Mouse (Mus musculus) liver, embryonic 11.5 days (tissue): ENCODE measurements around the gene Elof1. TPM values are rescaled to one million over a fixed set of nuclear protein-coding genes. Genes with fewer than 3 reads are reported as not detected.
"Not testable (repeated sequence)": the region's sequence is repeated elsewhere in the genome, so short reads cannot be mapped to it uniquely, and the experiment has no call there.

Experiments
- ATAC-seq: fragments of 200-750 bp; cut with Nextera tagmentation; replicated peaks from 2 replicates; pipeline ENCODE4 v1.8.0; 2017; ENCODE audit warnings: moderate number of reproducible peaks, mild to moderate bottlenecking, moderate TSS enrichment, moderate library complexity; ENCODE audit not compliant: low FRiP score
- DNase-seq: peaks from one replicate; pipeline ENCODE4 v3.0.0-alpha.2; 2017; ENCODE audit warnings: low spot score
- H3K27ac ChIP-seq: fragments of 300-500 bp; sonication (generic); 2 replicates; pipeline ENCODE4 v1.5.1; 2014; ENCODE audit warnings: mild to moderate bottlenecking, low read depth, low read length, control low read depth
- H3K27me3 ChIP-seq: fragments of 300-500 bp; sonication (generic); replicated peaks from 2 replicates; pipeline ENCODE4 v1.6.1; 2014; ENCODE audit warnings: low read length, mixed read lengths; ENCODE audit not compliant: control insufficient read depth, insufficient read depth
- H3K36me3 ChIP-seq: fragments of 300-500 bp; sonication (generic); 2 replicates; pipeline ENCODE4 v1.6.1; 2014; ENCODE audit warnings: mild to moderate bottlenecking, low read length, moderate library complexity, mixed read lengths; ENCODE audit not compliant: control insufficient read depth, insufficient read depth
- H3K4me1 ChIP-seq: fragments of 300-500 bp; sonication (generic); replicated peaks from 2 replicates; pipeline ENCODE4 v1.6.1; 2014; ENCODE audit warnings: low read length, mixed read lengths; ENCODE audit not compliant: control insufficient read depth, insufficient read depth
- H3K4me2 ChIP-seq: fragments of 300-500 bp; sonication (generic); 2 replicates; pipeline ENCODE4 v1.6.1; 2014; ENCODE audit warnings: mild to moderate bottlenecking, control low read depth, moderate library complexity
- H3K4me3 ChIP-seq: fragments of 300-500 bp; sonication (generic); 2 replicates; pipeline ENCODE4 v1.5.1; 2014; ENCODE audit warnings: low read depth, low read length, control low read depth
- H3K9ac ChIP-seq: fragments of 300-500 bp; sonication (generic); 2 replicates; pipeline ENCODE4 v1.6.1; 2014; ENCODE audit warnings: low read depth, low read length, control low read depth
- H3K9me3 ChIP-seq: fragments of 300-500 bp; sonication (generic); 2 replicates; pipeline ENCODE4 v1.6.1; 2016; ENCODE audit warnings: low read length, inconsistent platforms, mixed read lengths; ENCODE audit not compliant: control insufficient read depth
- WGBS: fragments of 180-500 bp; shearing (Covaris S2); extraction: QIAGEN DNeasy Blood & Tissue Kit; methylation state at CpG from one replicate; pipeline ENCODE4 v1.1.7; 2014; 5-methylcytosine and 5-hydroxymethylcytosine counted together
- polyA plus RNA-seq: library from polyadenylated mRNA; unstranded; fragments of >200 nt; fragmentation: Nextera tagmentation; extraction: Ambion mirVana; gene quantifications from 2 replicates; pipeline ENCODE4 v1.2.1, GENCODE M21; 2014

The Elof1 gene
- polyA plus RNA-seq, 1 experiment from 2014 or later = 169 TPM

DNA sequence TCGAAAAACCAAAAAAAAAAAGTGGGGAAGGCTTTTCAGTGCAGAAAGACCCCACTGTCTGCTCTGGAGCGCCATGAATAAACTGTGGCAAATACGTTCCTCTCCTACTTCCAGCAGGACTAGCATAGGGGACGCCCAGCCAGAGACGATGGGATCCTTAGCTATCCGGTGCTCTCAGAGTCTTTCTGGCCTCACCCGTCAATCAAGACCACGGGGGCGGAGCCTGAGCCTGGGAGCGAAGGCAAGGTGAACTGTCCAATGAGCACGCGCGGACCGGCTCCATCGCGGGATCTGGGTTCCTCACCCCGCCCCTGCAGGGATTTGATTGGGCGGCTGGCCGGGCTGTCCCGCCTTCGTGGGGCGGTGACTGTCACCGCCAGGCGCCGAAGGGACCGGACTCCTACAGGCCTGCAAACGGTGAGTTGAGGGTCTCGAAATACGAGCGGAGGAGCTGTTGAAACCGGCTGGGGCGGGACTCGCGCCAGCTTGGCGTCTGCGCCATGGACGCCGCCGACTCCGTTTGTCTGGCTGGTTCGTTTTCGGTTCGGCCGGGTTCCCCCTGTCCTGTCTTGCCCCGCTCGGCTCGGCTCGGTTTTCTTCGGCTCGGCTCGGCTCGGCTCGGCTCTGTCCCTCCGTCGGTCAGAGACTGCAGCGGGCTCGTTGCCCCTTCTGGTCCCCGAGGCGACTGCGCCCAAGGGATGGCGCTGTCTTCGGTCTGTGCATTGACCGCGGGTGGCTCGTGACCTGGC, 39.7 kb upstream of the Elof1 start, which contains the start of gene Pigyl:
Gene Pigyl (plus strand): TSS at position 350 of the 749 bp plus-strand sequence.
- peak; percentile 98 for ATAC-seq
- Histone ChIP-seq H3K4me1 (peaks cover 13% of the 10 kb centered on the region), H3K4me3 (peak within 1 kb of the TSS; percentile 70), H3K4me2 (peak within 1 kb of the TSS; percentile 93), H3K9me3 (peaks cover 3% of the 10 kb centered on the region; the same call in 1 of the 2 replicates), H3K36me3 (no peaks in the 10 kb centered on the region), H3K9ac (peak within 1 kb of the TSS; percentile 84), H3K27me3 (no peaks in the 10 kb centered on the region; the same call in 1 of the 2 replicates), H3K27ac (peak within 1 kb of the TSS; percentile 56)
- WGBS = under 1% methylated on average over 65 of the region's 65 CpGs
- peak; percentile 98 for DNase-seq

DNA sequence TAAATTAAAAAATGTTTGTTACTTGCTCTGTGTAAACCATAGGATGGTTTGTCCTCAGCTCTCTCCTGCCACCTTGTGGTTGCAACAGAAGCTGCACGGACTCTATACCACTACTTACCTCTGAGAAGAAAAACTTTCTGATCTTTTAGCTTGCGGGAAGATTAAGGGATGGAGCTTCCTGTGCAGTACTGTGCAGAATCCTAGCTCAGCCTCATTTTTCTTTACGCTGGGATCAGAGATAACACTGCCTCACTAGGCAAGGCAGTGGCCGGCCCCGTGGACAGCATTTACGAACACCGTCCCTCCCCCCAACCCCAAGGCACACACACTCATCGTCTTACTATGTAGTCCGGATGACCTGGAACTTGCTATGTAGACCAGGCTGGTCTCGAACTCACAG, 38.6 kb upstream of the Elof1 start:
- Histone ChIP-seq H3K4me3 (peak overlapping the region; percentile 21; the same call in 1 of the 2 replicates), H3K27me3 (no peaks in the 10 kb centered on the region; the same call in 1 of the 2 replicates), H3K27ac (no peak overlapping the region), H3K4me2 (peak overlapping the region; percentile 93), H3K36me3 (no peaks in the 10 kb centered on the region), H3K4me1 (peaks cover 13% of the 10 kb centered on the region), H3K9me3 (peaks cover 3% of the 10 kb centered on the region; the same call in 1 of the 2 replicates), H3K9ac (no peak overlapping the region)
- whole genome bisulfite sequencing = 14% methylated on average over 10 of the region's 10 CpGs
- DNase-seq = no peak
- ATAC-seq = peak; percentile 30; the same call in 1 of the 2 replicates

DNA sequence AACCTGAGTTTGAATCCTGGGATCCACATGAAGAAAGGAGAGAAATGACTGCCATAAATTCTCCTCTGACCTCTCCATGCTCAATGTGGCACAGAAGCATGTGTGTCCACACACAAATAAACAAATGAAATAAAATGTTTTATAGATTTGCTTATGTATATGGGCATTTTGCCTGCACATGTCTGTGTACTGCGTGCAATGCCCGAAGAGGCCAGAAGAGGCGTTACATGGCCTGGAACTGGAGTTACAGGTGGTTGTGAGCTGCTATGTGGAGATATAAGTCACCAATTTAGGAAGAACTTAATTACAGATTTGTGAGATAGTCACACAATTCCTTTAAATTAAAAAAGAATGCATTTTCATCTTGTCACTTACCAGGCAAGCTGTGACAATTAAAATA, 36.8 kb upstream of the Elof1 start:
- no peaks in the 10 kb centered on the region for H3K36me3 ChIP-seq
- peaks cover 3% of the 10 kb centered on the region; the same call in 1 of the 2 replicates for H3K9me3 ChIP-seq
- no peak overlapping the region for H3K4me3 ChIP-seq
- H3K9ac ChIP-seq = no peak overlapping the region
- DNase-seq (no peak), ATAC-seq (no peak)
- H3K4me1 ChIP-seq = peaks cover 13% of the 10 kb centered on the region
- H3K27ac ChIP-seq = no peak overlapping the region
- H3K27me3 ChIP-seq = no peaks in the 10 kb centered on the region; the same call in 1 of the 2 replicates
- WGBS = 89% methylated on average over 3 of the region's 3 CpGs
- H3K4me2 ChIP-seq = no peak overlapping the region

DNA sequence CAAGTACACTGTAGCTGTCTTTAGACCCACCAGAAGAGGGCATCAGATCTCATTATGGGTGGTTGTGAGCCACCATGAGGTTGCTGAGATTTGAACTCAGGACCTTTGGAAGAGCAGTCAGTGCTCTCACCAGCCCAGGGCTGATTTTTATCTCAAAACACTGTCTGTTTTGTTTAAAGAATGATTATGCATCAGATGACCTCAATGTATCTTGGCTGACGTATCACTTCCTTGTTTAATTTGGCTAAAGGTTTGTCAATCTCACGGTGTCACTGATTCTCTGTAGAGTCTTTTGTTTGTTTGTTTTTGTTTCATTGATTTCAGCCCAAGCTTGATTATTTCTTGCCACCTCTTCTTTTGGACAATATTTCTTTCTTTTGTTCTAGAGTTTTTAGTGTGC, 34.0 kb upstream of the Elof1 start:
- WGBS = 80% methylated on average over 2 of the region's 2 CpGs
- ATAC-seq = no peak
- Histone ChIP-seq H3K27me3 (no peaks in the 10 kb centered on the region), H3K9ac (no peak overlapping the region), H3K27ac (no peak overlapping the region), H3K4me3 (no peak overlapping the region), H3K36me3 (no peaks in the 10 kb centered on the region), H3K4me1 (peaks cover 2% of the 10 kb centered on the region; the same call in 1 of the 2 replicates), H3K4me2 (no peak overlapping the region), H3K9me3 (peaks cover 3% of the 10 kb centered on the region; the same call in 1 of the 2 replicates)
- no peak for DNase-seq

DNA sequence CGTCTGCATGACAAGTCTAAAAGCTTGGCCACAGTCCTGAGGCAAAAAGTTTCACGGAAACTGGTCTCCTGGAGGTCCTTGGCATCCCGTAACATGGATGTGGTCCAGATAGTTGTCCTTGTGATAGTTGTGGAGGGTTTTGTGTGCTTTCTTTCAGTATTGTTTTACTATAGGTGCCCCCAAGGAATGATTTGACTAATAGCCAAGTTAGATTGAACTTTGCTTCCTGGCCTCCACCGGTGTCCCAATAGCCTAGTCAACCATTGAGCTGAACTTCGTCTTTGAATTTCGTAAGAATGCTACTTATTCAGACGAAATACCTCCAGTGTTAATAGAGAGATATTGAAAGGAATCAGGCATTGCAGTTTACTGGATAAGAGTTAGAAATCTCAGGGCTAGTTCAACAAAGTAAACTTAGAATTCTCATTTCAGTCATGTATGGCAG, 33.3 kb upstream of the Elof1 start:
- not testable (repeated sequence) for H3K4me3 ChIP-seq, H3K27ac ChIP-seq, DNase-seq, H3K4me2 ChIP-seq, H3K36me3 ChIP-seq, ATAC-seq, H3K4me1 ChIP-seq, H3K9ac ChIP-seq, H3K27me3 ChIP-seq, H3K9me3 ChIP-seq
- WGBS = 73% methylated on average over 7 of the region's 7 CpGs

DNA sequence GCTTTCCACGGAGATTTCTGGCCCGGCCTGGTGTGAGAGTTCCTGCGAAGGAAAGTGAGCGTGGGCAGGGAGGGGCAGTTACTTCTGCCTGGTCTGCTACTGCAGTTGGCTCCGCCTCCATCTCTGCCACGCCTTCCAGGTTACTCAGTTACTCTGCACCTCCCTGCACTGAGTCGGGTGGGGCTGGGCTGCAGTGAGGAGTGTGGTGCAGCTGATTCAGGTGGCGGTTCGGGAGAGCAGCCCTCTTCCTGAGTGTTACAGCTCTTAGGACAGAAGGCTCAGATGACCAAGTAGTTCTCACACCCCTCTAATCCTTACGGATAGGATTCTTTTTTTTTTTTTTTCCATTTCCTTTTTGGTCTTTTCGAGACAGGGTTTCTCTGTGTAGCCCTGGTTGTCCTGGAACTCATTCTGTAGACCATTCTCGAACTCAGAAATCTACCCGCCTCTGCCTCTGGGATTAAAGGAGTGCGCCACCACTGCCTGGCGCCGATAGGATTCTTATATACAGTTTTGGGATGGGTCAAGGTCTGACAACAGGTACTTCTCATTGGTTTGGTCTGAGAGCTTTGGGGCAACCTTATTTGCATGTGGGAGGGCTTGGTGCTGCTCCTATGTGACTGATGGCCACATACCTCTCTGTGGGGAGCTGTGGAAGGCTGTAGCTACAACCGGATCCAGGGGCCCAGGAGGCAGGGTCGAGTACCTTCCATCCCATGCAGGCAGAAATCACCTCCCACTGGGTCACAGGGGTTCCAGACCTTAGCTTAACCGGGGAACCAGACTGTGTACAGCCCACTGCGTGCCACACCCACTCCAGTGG, 32.7 kb upstream of the Elof1 start:
- peak overlapping the region; percentile 17 for H3K4me2 ChIP-seq
- H3K9me3 ChIP-seq = peaks cover 3% of the 10 kb centered on the region; the same call in 1 of the 2 replicates
- H3K36me3 ChIP-seq = no peaks in the 10 kb centered on the region
- no peak overlapping the region for H3K27ac ChIP-seq
- ATAC-seq = peak; percentile 88
- no peak for DNase-seq
- no peaks in the 10 kb centered on the region for H3K4me1 ChIP-seq
- H3K4me3 ChIP-seq = no peak overlapping the region
- no peaks in the 10 kb centered on the region for H3K27me3 ChIP-seq
- no peak overlapping the region for H3K9ac ChIP-seq
- WGBS = 62% methylated on average over 20 of the region's 20 CpGs

DNA sequence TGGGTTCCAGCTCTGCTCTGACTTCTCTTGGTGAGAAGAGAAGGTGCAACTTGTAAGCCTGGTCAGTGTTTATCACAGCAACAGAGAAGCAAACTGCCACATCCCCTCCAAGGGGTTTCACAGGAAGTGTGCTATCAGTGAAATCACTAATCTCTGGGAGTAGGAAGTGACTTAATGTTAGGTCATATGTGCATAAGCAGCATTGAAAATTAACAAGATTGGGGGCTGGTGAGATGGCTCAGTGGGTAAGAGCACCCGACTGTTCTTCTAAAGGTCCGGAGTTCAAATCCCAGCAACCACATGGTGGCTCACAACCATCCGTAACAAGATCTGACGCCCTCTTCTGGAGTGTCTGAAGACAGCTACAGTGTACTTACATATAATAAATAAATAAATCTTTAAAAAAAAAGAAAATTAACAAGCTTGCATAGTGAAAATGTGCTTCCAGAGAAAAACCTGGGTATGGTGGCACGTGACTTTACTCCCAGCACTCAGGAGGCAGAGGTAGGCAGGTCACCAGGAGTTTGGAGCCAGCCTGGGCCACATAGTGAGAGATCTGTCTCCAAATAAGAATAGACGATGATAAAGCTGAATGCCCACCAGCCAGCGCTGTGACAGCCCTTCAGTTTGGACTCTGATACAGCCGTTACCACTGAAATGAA, 27.5 kb upstream of the Elof1 start:
- WGBS = 70% methylated on average over 7 of the region's 8 CpGs
- no peaks in the 10 kb centered on the region for H3K27me3 ChIP-seq
- DNase-seq (no peak), ATAC-seq (no peak)
- no peaks in the 10 kb centered on the region for H3K9me3 ChIP-seq
- H3K4me2 ChIP-seq = no peak overlapping the region
- no peak overlapping the region for H3K4me3 ChIP-seq
- H3K27ac ChIP-seq = no peak overlapping the region
- no peaks in the 10 kb centered on the region for H3K4me1 ChIP-seq
- H3K36me3 ChIP-seq = no peaks in the 10 kb centered on the region
- no peak overlapping the region for H3K9ac ChIP-seq
